Mouse (Mus musculus) adrenal gland, adult 18-20 months (tissue): ENCODE measurements at regions not wholly inside any gene's neighbourhood (a gene's known extent, or its start where the extent isn't known, plus 50 kb on each side); places are given as distances from the start of the nearest gene placed in this dataset.
"Not testable (repeated sequence)": the region's sequence is repeated elsewhere in the genome, so short reads cannot be mapped to it uniquely, and the experiment has no call there.

Experiments used
- DNase-seq, 2 experiments: peaks; one replicate each; pipeline ENCODE4 v3.0.0; 2021 to 2022; ENCODE audit warnings: low spot score in 2 of 2

DNA sequence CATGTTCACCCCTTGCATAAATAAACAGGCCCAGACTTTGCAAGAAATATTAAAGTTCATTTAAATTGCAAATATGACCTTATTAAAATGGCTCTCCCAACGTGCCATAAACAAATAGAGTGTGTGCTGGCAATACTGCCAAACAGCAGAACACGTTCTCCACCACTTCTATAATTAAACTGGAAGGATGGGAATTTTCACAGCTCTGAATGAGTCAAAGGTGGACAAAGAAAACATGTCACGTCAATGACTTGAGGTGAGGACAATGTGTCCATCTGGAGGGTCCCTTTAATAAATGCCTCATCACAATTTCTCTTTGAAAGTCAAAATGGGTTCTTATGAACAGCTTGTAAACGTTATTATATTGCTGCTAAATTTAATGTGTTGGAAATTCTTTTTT is 114.8 kb downstream of the Galc start:
- DNase-seq, result no peak

DNA sequence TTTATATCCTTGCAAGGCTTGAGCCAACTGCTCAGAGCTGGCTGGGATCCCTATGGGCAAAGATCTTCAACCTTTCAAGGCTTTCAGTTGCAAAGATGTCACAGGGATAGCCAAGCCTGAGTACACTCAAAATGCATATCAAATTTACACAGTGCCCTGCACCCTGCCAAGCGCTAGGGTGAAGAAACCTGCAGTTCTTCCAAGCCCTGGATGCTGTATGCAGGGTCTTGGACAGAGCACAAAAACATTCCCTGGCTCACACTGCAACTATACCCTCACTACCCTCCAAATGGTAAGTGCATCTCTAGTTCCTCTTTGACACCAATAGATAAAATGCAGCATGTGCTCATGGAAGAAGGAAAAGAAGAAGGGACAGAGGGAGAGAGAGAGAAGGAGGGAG is 116.1 kb downstream of the Galc start:
- no peak for DNase-seq

DNA sequence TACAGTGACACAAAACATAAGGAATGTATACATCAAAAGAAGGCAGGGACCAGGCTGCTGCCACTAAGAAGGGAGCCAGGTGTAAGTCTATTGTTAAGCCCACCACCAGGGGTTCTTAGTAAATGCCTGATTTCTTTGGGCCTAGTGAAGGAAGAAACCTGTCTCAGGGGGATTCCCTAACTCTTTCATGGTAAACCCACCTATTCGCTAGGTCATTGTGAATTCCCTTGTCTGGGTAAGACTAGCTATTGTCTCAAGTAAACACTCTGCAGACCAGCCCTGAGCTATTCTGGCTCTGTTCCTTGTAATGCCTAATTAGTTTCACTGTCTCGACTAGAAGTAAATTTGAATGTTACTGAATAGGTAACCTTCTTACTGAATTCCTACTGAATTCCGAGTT is 119.4 kb downstream of the Galc start:
- not testable (repeated sequence) for DNase-seq

DNA sequence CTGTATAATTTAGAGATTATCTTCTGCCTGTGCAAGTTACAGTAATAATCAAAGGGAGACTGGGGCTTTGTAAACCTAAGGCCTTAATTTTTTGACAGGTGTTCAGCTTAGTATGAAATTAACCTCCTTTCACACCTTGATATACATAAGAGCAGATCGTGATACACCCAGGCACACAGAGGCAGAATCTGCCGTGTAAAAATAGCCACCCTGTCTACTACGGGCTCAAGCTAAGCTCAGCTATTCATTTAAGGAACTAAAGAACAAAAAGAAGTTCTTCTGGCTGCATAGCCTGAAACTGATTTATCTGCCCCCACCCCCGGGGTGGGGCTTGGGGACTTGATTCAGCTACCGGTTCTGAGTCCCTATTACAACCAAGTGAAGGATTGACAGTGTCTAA is 128.0 kb downstream of the Galc start:
- no peak for DNase-seq

DNA sequence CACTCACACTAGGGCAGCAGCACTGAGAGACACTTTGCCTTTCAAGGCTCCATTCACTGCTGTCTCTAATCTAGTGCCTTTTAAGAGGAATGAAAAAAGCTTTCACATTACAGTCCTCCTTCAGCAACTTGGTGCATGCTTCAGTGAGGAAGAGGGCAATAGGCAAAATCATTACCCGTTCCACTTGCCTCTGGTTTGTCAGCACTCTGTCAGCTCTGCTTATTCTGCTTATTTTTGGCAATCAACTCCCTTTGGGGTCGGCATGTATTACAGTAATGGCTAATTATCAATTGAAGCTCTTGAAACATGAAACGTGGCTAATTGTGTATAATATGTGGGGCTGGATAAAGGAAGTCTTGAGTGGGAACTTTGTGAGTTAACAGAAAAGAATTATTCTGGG is 135.7 kb downstream of the Galc start:
- DNase-seq, result no peak

DNA sequence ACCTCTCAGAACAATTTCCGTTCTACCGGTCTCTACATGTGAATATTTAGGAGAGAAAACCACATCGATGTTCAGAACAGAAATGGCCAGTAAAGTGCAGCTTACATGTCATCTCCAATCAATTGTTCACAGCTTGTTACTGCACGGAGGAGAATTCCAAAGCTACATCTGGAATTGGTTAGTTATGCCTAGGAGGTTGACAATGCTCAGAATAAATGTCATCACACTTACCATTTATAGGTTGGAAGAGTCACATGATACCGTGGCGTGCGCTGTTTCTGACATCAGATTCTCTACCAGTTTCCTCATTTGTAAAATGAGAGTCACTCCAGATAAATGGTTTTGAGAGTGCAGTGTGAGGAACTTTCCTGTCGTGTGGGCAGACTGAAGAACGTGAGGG is 151.2 kb downstream of the Galc start:
- DNase-seq, result no peak

DNA sequence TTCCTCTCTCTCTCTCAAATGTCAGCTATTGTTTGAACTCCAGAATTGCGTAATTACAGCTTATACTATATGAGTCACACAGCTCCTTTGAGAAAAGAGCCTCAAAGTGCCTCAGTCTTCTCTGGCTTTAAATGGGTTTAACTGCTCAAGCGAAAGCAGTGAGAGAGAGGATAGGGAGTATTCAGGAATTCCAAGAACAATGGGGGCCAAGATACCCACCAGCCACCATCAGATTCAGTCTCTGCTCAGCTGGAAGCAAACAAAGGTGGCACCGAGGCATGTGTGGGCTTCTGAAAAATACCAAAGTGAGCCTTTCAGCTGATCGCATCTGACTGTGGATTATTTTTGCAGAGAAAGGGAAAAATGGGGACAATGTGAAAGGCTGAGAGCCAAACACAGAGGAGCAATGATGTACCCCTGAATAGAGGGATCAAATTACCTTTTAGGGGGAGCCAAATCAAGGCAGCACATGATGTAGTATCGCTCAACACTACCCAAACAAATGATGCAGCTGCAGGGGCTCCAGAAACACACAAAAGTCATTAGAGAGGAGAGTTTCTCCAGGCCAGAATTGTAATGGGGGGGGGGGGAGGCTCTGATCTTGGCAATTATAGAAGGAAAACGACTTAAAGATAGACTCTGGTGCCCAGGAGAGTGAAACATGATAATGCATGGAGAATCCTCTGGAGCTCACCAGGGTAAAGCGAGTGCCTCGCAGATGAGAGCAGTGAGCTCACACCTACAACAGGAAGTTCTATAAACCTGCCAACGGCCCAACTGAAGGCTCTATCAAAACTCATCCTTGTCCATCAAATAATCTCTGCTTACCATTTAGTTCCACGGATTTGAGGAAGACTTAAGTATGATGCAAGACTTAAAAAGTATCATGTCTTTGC is 152.2 kb downstream of the Galc start:
- no peak for DNase-seq

DNA sequence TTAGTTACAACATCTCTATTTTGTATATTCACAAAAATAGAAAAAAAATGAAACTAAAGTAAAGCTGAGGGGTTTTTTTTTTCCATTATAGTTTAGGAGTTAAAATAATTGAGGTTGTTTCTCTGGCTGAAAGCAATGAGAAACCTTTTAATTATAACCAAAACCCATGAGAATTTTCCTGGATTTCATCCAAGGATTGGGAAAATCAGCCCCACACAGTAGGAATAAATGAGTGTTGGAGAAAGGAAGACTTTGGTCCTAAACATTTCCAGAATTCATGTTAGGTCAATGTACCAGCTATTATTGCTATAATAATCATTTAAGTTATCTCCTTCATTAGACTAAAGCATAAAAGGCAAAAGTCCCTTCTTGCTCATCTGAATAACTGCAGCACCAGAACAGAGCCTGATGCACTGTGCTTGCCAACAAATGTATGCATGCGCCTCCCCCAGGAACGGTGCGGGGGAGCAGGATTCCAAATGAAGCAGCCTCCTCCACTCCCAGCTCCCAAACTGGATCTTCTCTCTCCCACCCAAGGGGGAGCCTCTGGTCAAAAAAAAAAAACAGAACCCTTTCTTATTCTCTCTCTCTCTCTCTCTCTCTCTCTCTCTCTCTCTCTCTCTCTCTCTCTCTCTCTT is 153.0 kb downstream of the Galc start:
- no peak for DNase-seq

DNA sequence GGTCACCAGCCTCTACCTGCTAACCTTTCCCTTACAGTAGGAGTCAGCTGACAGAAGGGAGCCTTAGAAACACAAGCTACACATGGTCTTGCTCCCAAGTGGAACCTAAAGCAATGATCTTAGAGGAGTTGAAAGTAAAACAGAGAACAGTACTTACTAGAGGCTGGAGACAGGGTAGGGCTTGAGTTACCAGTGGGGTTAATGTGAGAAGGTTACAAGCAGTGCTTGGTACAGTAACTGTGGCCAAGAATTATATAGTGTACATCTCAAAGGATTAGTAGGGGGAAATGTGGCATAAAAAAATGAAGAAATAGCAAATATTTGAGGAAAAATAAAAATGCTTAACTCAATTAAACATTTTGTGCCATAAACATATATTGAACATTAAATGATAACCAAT is 153.5 kb downstream of the Galc start:
- DNase-seq, result no peak

DNA sequence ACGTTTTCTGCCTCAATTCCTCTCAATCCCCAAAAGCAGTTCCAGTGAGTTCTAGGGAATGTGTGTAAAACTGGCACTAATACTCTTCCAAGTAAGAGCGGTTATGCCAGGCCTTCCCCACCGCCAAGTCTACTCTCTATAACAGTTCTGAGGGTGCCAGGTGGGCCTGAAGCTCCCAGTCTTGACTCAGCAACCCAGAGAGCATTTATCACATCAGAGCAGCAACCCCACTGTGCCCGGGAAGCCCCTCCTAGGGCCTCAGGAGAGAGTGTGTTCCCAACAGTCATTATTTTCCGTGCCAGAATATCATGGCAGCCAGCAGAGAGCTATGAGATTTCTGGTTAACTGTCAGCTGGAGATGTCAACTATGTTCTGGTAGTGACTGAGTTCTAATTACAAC is 169.1 kb downstream of the Galc start:
- DNase-seq, result no peak

DNA sequence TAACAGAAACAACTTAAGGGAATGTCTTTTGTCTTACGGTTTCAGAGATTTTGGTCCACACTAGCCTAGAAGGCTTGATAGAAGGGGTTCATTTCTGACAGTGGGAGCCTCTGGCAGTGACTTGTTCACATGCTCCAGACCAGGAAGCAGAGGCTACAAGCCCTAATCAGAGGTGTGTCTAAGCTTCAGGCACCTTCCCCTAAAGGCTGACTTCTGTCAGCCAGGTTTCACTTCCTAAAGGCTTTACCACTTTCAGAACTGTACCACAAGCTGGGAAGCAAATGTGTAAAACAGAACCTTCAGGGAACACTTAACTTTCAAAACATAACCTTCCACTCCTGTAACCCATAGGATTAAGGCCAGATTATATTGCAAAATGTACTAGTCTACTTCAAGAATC is 180.9 kb downstream of the Galc start:
- DNase-seq, result no peak

DNA sequence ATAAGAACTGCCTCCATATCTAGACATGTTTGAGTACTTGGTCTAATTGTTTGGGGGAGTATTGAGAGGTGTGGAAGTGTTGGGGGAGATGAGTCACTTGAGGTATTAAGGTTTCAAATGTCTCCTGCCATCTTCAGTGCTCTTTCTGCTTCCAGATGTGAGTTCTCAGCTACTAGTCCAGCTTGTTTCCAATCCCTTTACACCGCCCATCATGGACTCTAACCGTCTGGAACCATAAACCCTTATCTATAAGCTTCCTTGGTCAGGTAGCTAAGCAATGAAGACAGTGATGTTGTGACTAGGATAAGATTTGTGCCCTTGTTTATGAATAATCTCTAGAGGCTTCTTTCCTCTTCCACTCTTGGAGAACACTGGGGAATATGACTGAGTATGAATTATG is 183.7 kb downstream of the Galc start:
- no peak for DNase-seq

DNA sequence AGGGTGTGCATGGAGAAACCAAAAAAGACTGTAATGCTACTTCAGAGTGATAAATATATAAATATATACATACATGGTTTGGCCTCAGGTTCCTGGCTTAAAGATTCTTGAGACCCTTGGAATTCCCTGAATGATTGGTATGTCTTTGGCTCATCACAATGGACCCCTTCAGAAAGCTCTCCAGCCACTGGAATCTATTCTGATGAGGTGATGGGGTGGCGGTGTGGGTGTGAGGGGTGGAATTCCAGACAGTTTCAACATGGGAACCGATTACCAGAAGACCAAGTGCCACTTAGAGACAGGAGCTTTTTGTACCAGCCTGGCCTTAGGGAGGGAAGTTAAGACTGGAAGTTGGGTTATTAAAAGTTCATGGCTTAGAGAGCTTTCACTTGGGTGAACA is 190.1 kb downstream of the Galc start:
- no peak for DNase-seq

DNA sequence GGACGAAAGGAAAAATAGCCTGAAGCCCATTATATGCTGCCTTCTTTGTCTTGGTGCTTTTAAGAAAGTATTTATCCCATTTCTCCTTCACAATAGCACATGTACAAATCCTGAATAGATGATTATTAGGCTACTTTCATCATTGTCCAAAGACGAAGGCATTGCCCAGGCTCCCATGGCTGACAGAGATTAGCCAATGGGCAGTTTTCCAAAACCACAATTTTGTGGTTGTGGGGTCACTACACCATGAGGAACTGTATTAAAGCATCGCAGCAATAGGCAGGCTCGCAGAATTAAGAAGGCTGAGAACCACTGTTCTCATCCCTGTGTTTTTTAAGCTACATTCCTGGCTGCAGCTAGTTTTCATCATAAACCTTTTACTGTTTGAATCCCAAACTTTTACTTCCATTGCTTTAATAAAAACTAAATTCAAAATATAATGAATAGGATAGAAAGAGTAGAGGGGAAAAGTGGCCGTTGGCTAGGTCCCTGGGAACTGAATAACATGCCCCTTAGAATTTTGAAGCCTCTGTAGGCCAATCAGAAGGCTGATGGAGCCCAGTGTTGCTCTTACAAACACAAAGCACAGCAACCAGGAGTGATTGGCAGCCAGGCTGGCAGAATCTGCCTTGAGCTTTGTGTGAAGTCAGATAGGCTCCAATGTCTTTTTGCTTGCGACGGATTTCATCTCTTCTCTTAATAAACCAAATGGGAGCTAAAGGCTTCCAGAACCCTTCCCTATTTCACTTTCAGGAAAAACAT is 199.7 kb downstream of the Galc start:
- DNase-seq, result no peak

DNA sequence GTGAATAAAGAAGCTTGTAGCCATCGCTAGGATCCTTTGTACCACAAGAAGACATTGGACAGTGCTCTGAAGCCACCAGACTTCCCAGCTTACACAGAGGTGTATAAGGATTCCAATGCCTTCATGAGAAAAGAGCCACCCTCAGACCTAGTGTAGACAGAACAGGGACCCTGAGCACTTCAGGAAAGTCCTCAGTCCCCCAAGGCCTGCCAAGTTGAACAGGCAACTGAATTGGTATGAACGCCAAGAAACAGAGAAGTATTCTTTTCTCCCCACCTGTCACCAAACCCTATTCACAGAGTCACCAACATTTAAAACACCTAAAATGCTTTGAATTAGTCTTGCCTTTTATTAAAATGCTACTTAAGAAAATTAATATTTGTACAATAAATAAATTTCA is 200.3 kb downstream of the Galc start:
- no peak for DNase-seq

DNA sequence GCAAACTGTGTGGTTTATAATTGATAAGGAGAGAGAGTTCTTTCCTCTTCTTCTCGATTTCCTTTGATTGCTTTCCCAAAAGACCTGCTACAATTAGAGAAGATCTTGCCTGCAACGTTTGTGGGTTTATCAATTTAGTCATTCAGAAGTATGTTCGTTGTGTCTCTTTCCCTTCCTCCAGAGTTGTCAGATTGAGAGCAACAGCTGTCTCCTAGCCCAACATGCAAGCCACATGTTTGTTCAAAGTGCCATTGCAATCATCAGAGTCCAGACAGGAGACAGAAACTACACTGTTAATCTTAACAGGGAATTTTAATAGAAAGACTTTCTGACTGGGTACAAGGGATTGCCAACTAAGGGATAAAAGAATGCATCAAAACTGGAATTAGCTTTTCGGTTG is 208.3 kb downstream of the Galc start:
- DNase-seq, result no peak

DNA sequence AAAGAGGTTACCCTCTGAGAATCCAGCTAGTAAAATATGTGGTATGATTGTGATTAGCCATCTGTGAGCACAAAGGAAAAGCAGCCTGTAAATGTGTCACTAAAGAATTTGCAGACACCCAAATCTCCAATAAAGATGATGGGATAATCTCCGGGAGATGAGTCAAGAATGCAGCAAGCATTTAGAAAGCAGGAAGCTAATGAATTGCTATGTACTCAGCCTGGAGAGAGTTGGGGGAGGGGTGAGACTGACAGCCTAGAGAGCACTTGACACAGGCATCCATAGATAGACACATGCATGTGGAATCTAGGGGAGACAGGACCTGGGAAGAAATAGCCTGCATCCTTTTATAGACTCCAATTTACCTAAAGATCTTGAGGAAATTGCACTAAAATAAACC is 208.8 kb downstream of the Galc start:
- no peak for DNase-seq

DNA sequence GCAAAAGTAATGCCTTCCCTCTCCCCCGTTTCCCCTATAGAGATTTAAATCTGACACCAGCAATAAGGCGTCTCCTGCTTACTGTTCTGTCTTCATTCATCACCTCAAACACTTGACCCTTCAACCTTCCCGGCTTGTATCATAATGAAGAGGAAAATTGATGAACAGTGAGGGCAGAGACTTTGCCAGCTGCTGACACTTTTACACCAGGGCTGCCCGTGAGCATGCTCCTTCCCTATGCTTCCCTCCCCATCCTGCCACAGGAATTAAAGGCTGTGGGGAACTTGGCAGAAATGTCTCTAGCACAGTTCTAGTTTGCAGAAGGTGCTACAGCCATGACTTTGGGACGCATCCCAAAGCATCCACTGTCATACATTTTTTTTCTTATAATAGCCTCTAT is 209.2 kb downstream of the Galc start:
- DNase-seq, result no peak

DNA sequence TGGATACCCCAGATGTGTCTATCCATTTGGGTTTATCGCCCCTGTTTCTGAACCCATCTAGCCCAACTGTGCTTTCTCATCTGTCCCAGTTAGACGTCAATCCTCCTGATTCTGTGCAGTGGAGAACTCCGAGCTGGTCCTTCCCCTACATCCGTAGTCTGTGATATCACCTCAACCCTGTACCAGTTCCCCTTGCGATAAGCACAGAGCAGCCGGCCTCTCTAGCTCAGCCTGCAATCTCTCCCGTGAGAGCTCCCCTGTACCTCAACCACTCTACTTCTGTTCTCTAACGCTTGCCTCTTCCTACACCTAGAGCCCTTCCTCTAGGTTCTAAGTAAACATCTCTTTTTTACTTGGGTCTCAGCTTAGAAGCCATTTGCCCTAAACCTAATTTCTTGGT is 211.5 kb downstream of the Galc start:
- DNase-seq, result no peak

DNA sequence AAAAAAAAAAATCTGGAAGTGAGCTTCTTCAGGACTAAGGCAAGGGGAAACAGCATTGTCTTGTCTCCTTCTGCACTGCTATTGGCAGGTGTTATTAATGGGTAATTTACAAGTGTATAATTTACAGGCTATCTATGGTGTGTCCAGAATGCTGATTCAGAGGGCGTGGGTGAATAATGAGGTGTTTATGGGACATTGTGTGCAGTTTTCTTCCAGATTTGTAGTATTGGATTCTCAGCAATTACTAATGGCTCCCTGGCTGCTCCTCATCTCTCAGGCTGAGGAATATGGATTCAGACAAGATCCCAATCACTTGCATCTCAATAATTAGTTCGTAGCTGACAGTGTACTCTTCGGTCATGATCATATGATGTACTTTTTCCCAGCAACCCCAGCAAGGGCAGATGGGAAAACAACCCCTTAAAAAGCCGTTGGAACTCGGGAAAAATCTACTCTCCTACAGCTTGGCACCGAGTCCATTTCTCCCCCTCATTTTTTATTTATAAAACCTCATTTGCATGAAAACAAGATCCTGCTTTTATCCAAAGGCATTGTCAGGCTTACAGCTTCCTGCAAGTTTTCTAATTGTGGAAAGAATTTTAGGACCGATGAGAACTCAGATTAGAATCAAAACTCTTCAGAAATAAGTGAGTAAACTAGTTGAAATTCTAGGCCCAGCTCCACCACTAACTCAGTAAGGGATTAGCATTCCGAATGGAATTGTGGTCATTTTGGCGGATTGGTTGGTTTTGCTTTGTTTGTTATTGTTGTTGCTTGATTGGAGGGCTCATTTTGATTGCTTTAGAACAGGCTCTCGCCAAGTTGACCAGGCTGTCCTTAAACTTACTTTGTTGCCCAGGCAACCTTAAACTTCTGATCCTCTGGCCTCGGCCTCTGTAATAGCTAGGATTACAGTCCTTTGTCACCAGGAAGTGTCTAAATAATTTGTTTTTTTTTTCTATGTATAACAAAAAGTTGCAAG is 212.5 kb downstream of the Galc start:
- DNase-seq, result no peak
